Mouse (Mus musculus) C2C12 (cell line): Measurements from ENCODE around the gene Robo3.

Source experiments
- CEBPB ChIP-seq: IDR thresholded peaks from one replicate; pipeline ENCODE4 v1.6.1; 2011; ENCODE audit warnings: low read depth, mild to moderate bottlenecking, control low read depth, moderate library complexity
- CTCF ChIP-seq: IDR thresholded peaks from one replicate; pipeline ENCODE4 v1.5.1; 2011; ENCODE audit not compliant: control insufficient read depth, insufficient read depth, insufficient read length
- MAX ChIP-seq: IDR thresholded peaks from one replicate; pipeline ENCODE4 v1.6.1; 2011; ENCODE audit warnings: mild to moderate bottlenecking, control low read depth
- MYOG ChIP-seq: IDR thresholded peaks from one replicate; pipeline ENCODE4 v1.6.1; 2011; ENCODE audit not compliant: control insufficient read depth, insufficient read length; ENCODE audit errors: extremely low read depth
- USF1 ChIP-seq: IDR thresholded peaks from one replicate; pipeline ENCODE4 v1.6.1; 2011; ENCODE audit warnings: low read depth, mild to moderate bottlenecking, control low read depth, moderate library complexity

GRCm38 (mm10) chr9:37434932-37435331 lies 1.9 kb upstream of the Robo3 start:
- TF ChIP-seq CTCF (no peak), CEBPB (no peak), MAX (no peak), MYOG (no peak), USF1 (no peak)
